8 mouse cellular contexts compared by ENCODE assay signal in the genomic region with DNA sequence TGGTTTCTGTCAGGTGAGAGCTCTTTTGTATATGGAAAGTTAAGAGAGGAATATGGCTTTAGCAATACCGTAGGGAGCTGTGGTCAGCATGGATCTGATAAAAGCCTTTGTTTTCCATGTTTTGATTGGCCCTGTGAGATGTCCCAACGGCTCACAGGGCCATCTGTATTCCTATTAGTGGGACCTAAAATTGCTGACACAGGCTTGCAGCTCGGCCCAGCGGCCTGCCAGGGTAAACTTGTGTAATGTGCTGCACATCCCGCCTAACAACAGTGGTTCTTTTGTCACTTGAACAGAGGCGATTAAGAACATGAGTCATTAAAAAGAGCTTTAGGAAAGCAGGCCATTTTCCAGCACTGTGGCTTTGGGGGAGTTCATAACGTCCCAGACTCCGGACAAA.
DNase-seq lines count a peak whose midpoint lies in the region; ATAC-seq lines count a peak whose summit lies in the region.

No protein-coding gene starts in this region.

- H3K4me2 ChIP-seq in kidney, embryonic 14.5 days (replicated peaks; ENCODE audit: low read depth, low read length) = no peak overlapping the region
- no peak overlapping the region for H3K4me2 ChIP-seq in hindbrain, embryonic 13.5 days
- H3K4me2 ChIP-seq in midbrain, embryonic 12.5 days (replicated peaks) = no peak overlapping the region

- peak; percentile 75 for ATAC-seq in kidney, embryonic 14.5 days (ENCODE audit: low FRiP score, low TSS enrichment)
- ATAC-seq in hindbrain, embryonic 13.5 days (ENCODE audit: low FRiP score) = peak; percentile 80
- ATAC-seq in midbrain, embryonic 12.5 days (ENCODE audit: low FRiP score, low read depth) = peak; percentile 84

- DNase-seq in kidney, adult 8-10 months = no peak
- DNase-seq in brain, adult 2 months (ENCODE audit: low read depth, low spot score) = peak; percentile 42
- DNase-seq in gastrocnemius, adult 8-10 months (ENCODE audit: low spot score in 2 of 2) = peak; percentile 23 to 33
- DNase-seq in frontal cortex, postnatal 36 days (ENCODE audit: low spot score in 2 of 2) = no peak
- no peak for DNase-seq in T-cell, adult 2 months (ENCODE audit: low spot score)

- H3K27me3 ChIP-seq in kidney, embryonic 14.5 days (ENCODE audit: control insufficient read depth, insufficient read depth, low read length) = no peaks in the 10 kb centered on the region
- H3K27me3 ChIP-seq in hindbrain, embryonic 13.5 days = no peaks in the 10 kb centered on the region
- H3K27me3 ChIP-seq in midbrain, embryonic 12.5 days = no peaks in the 10 kb centered on the region

- peaks cover 12% of the 10 kb centered on the region for H3K4me1 ChIP-seq in kidney, embryonic 14.5 days (ENCODE audit: control insufficient read depth, insufficient read depth, low read length)
- peaks cover 5% of the 10 kb centered on the region; the same call in 1 of the 2 replicates for H3K4me1 ChIP-seq in hindbrain, embryonic 13.5 days (replicated peaks)
- peaks cover 9% of the 10 kb centered on the region for H3K4me1 ChIP-seq in midbrain, embryonic 12.5 days

- H3K9me3 ChIP-seq in kidney, embryonic 14.5 days (ENCODE audit: control insufficient read depth, low read length) = no peaks in the 10 kb centered on the region
- H3K9me3 ChIP-seq in hindbrain, embryonic 13.5 days = no peaks in the 10 kb centered on the region
- H3K9me3 ChIP-seq in midbrain, embryonic 12.5 days = no peaks in the 10 kb centered on the region

- no peaks in the 10 kb centered on the region for H3K36me3 ChIP-seq in kidney, embryonic 14.5 days (ENCODE audit: control insufficient read depth, insufficient read depth, low read length)
- no peaks in the 10 kb centered on the region for H3K36me3 ChIP-seq in hindbrain, embryonic 13.5 days
- H3K36me3 ChIP-seq in midbrain, embryonic 12.5 days = no peaks in the 10 kb centered on the region

- WGBS in kidney, embryonic 14.5 days = 20% methylated on average over 8 of the region's 8 CpGs
- 25% methylated on average over 8 of the region's 8 CpGs for WGBS in hindbrain, embryonic 13.5 days
- WGBS in midbrain, embryonic 12.5 days = 23% methylated on average over 8 of the region's 8 CpGs

- no peak overlapping the region for H3K4me3 ChIP-seq in kidney, embryonic 14.5 days (ENCODE audit: low read length)
- H3K4me3 ChIP-seq in hindbrain, embryonic 13.5 days = no peak overlapping the region
- H3K4me3 ChIP-seq in midbrain, embryonic 12.5 days = no peak overlapping the region

- no peak overlapping the region; the same call in 1 of the 2 replicates for H3K27ac ChIP-seq in kidney, embryonic 14.5 days (ENCODE audit: low read depth, low read length)
- H3K27ac ChIP-seq in hindbrain, embryonic 13.5 days = no peak overlapping the region
- no peak overlapping the region for H3K27ac ChIP-seq in midbrain, embryonic 12.5 days (replicated peaks)

- H3K9ac ChIP-seq in kidney, embryonic 14.5 days (ENCODE audit: low read depth, low read length) = no peak overlapping the region
- no peak overlapping the region for H3K9ac ChIP-seq in hindbrain, embryonic 13.5 days
- H3K9ac ChIP-seq in midbrain, embryonic 12.5 days (replicated peaks) = no peak overlapping the region

Comparison
In these comparisons a context has a peak if more than half of its experiments do, and no peak if none do; other contexts are left out.
1. DNase-seq: peak in brain, adult 2 months (single experiment) and gastrocnemius, adult 8-10 months (2 of 2); none in kidney, adult 8-10 months (0 of 2), frontal cortex, postnatal 36 days (0 of 2) and T-cell, adult 2 months (single experiment).
2. Peak in every context shown above with its lines, with median percentiles within 50 percentile points of each other: ATAC-seq.